Mouse (Mus musculus) heart, embryonic 15.5 days (tissue): ENCODE measurements around the gene Mrtfa. TPM values are rescaled to one million over a fixed set of nuclear protein-coding genes. Genes with fewer than 3 reads are reported as not detected.
A peak's percentile ranks its signal among the peaks of the same experiment; 100 is the strongest.

Source experiments
- ATAC-seq: fragments of 200-750 bp; cut with Nextera tagmentation; replicated peaks from 2 replicates; pipeline ENCODE4 v1.8.0; 2017; ENCODE audit warnings: low read depth, moderate TSS enrichment; ENCODE audit not compliant: insufficient number of reproducible peaks, insufficient read depth, low FRiP score
- H3K27ac ChIP-seq: fragments of 300-500 bp; sonication (generic); 2 replicates; pipeline ENCODE4 v1.5.1; 2015; ENCODE audit warnings: mild to moderate bottlenecking, inconsistent platforms
- H3K27me3 ChIP-seq: fragments of 300-500 bp; sonication (generic); 2 replicates; pipeline ENCODE4 v1.6.1; 2015; ENCODE audit warnings: inconsistent platforms
- H3K36me3 ChIP-seq: fragments of 300-500 bp; sonication (generic); 2 replicates; pipeline ENCODE4 v1.6.1; 2015; ENCODE audit warnings: mild to moderate bottlenecking, inconsistent platforms
- H3K4me1 ChIP-seq: fragments of 300-500 bp; sonication (generic); replicated peaks from 2 replicates; pipeline ENCODE4 v1.6.1; 2015; ENCODE audit warnings: inconsistent platforms
- H3K4me2 ChIP-seq: fragments of 300-500 bp; sonication (generic); 2 replicates; pipeline ENCODE4 v1.6.1; 2015; ENCODE audit warnings: inconsistent platforms, mild to moderate bottlenecking, moderate library complexity
- H3K4me3 ChIP-seq: fragments of 300-500 bp; sonication (generic); 2 replicates; pipeline ENCODE4 v1.5.1; 2015; ENCODE audit warnings: mild to moderate bottlenecking, inconsistent platforms
- H3K9ac ChIP-seq: fragments of 300-500 bp; sonication (generic); 2 replicates; pipeline ENCODE4 v1.6.1; 2015; ENCODE audit warnings: mild to moderate bottlenecking, inconsistent platforms
- H3K9me3 ChIP-seq: fragments of 300-500 bp; sonication (generic); replicated peaks from 2 replicates; pipeline ENCODE4 v1.6.1; 2016; ENCODE audit warnings: inconsistent platforms
- WGBS: fragments of 180-500 bp; shearing (Covaris S2); methylation state at CpG from one replicate; pipeline ENCODE4 v1.1.7; 2015; ENCODE audit warnings: mixed read lengths; 5-methylcytosine and 5-hydroxymethylcytosine counted together
- polyA plus RNA-seq: library from polyadenylated mRNA; unstranded; fragments of >200 nt; fragmentation: Nextera tagmentation; extraction: Ambion mirVana; gene quantifications from 2 replicates; pipeline ENCODE4 v1.2.1, GENCODE M21; 2015

Gene Mrtfa
- polyA plus RNA-seq, 1 experiment from 2014 or later = 11.4 TPM

- Histone ChIP-seq H3K36me3 (no peaks in the 10 kb centered on the region), H3K27me3 (peaks cover 5% of the 10 kb centered on the region; the same call in 1 of the 2 replicates), H3K4me2 (no peak overlapping the region), H3K4me1 (peaks cover 32% of the 10 kb centered on the region), H3K4me3 (no peak overlapping the region), H3K27ac (no peak overlapping the region), H3K9ac (no peak overlapping the region), H3K9me3 (no peaks in the 10 kb centered on the region; the same call in 1 of the 2 replicates)
- ATAC-seq = no peak
- WGBS = 84% methylated on average over 4 of the region's 4 CpGs
These were observed 125.9 kb downstream of the Mrtfa start for GRCm38 (mm10) chr15:81064661-81065060.

DNA sequence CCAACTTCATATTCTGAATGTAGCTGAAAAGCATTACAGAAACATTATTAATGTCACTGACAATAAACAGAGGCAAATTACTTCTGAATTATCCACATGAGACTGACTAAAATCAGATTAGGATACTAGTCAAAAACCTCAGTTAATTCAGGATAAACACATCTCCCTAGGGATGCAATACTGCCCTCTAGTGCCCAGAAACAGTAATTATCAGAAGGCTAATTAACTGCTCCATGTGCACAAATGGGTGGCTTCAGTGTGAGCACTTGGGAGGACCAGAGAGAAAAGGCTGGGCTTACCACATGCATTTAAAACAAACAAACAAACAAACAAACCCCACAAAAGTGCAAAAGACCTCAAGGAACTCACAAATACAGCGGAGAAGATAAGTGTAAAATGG lies 126.4 kb downstream of the Mrtfa start:
- no peaks in the 10 kb centered on the region; the same call in 1 of the 2 replicates for H3K9me3 ChIP-seq
- no peak overlapping the region for H3K4me2 ChIP-seq
- peaks cover 3% of the 10 kb centered on the region; the same call in 1 of the 2 replicates for H3K27me3 ChIP-seq
- WGBS = 56% methylated on average over 1 of the region's 1 CpGs
- H3K4me3 ChIP-seq = no peak overlapping the region
- peaks cover 32% of the 10 kb centered on the region for H3K4me1 ChIP-seq
- no peak overlapping the region for H3K27ac ChIP-seq
- H3K9ac ChIP-seq = no peak overlapping the region
- H3K36me3 ChIP-seq = no peaks in the 10 kb centered on the region
- no peak for ATAC-seq

GRCm38 (mm10) chr15:81062616-81063015 lies 127.9 kb downstream of the Mrtfa start:
- no peak for ATAC-seq
- 28% methylated on average over 8 of the region's 8 CpGs for WGBS
- Histone ChIP-seq H3K4me1 (peaks cover 32% of the 10 kb centered on the region), H3K36me3 (no peaks in the 10 kb centered on the region), H3K9ac (no peak overlapping the region), H3K4me2 (peak overlapping the region; percentile 22; the same call in 1 of the 2 replicates), H3K27me3 (peaks cover 3% of the 10 kb centered on the region; the same call in 1 of the 2 replicates), H3K27ac (peak overlapping the region; percentile 19), H3K9me3 (no peaks in the 10 kb centered on the region), H3K4me3 (no peak overlapping the region)

DNA sequence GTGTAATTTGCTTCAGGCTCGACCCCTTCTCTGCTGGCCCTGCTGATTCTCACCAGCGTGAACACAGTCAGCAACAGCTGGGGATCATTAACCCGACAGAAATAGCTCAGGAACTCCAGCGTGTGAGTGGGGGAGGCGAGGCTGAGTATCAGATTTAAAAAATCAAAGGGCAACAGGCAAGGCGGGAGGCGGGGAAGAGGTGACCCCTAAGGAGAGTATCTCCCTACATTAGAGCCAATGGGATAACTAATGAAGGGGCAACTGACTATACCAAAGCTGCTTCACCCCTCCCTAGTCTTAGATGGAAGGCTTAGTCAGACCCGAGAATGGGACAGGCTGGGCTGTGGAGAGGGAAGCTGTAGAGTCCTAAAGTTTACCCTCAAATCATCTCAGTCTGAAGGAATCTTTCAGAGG lies 128.4 kb downstream of the Mrtfa start:
- H3K36me3 ChIP-seq = no peaks in the 10 kb centered on the region
- WGBS = 23% methylated on average over 8 of the region's 8 CpGs
- no peak overlapping the region for H3K4me3 ChIP-seq
- H3K9me3 ChIP-seq = no peaks in the 10 kb centered on the region
- H3K27me3 ChIP-seq = peaks cover 3% of the 10 kb centered on the region; the same call in 1 of the 2 replicates
- H3K4me1 ChIP-seq = peaks cover 31% of the 10 kb centered on the region
- H3K4me2 ChIP-seq = peak overlapping the region; percentile 22; the same call in 1 of the 2 replicates
- peak overlapping the region; percentile 19 for H3K27ac ChIP-seq
- no peak for ATAC-seq
- H3K9ac ChIP-seq = no peak overlapping the region

DNA sequence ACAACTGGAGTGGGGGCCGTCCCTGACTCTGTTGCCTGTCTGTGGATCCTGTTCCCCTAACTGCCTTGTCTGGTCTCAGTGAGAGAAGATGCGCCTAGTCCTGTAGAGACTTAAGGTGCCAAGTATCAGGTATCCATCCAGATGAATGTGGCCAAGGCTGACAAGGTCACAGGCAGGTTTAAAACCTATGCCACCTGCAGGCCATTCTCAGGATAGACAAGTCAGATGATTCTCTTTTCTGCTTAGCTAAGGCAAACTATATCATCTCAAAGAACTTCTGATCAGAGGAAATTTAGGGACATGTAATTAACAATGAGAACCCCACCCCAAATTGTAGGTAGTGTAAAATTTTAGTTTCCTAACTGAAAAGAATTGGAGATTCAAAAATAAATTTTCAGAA lies 129.6 kb downstream of the Mrtfa start:
- Histone ChIP-seq H3K4me3 (no peak overlapping the region), H3K4me2 (no peak overlapping the region), H3K36me3 (no peaks in the 10 kb centered on the region), H3K9me3 (no peaks in the 10 kb centered on the region), H3K9ac (no peak overlapping the region), H3K4me1 (peaks cover 19% of the 10 kb centered on the region), H3K27ac (no peak overlapping the region), H3K27me3 (peaks cover 3% of the 10 kb centered on the region; the same call in 1 of the 2 replicates)
- ATAC-seq = no peak
- 92% methylated on average over 2 of the region's 2 CpGs for WGBS

- no peak for ATAC-seq
- H3K9ac ChIP-seq = no peak overlapping the region
- WGBS = 85% methylated on average over 5 of the region's 5 CpGs
These were observed 132.8 kb downstream of the Mrtfa start for GRCm38 (mm10) chr15:81057736-81058135.

GRCm38 (mm10) chr15:81055488-81055887 lies 135.1 kb downstream of the Mrtfa start:
- 88% methylated on average over 2 of the region's 2 CpGs for WGBS
- ATAC-seq = no peak
- Histone ChIP-seq H3K4me1 (no peaks in the 10 kb centered on the region), H3K27ac (no peak overlapping the region), H3K4me3 (no peak overlapping the region), H3K9me3 (no peaks in the 10 kb centered on the region), H3K4me2 (no peak overlapping the region), H3K27me3 (no peaks in the 10 kb centered on the region), H3K9ac (no peak overlapping the region), H3K36me3 (no peaks in the 10 kb centered on the region)

More at GRCm38 (mm10) chr15:81057736-81058135, 132.8 kb downstream of the Mrtfa start:
- Histone ChIP-seq H3K4me1 (peaks cover 9% of the 10 kb centered on the region), H3K9me3 (no peaks in the 10 kb centered on the region), H3K36me3 (no peaks in the 10 kb centered on the region), H3K27ac (no peak overlapping the region), H3K27me3 (no peaks in the 10 kb centered on the region), H3K4me2 (no peak overlapping the region), H3K4me3 (no peak overlapping the region)

- Histone ChIP-seq H3K27ac (no peak overlapping the region), H3K36me3 (no peaks in the 10 kb centered on the region), H3K9ac (no peak overlapping the region), H3K4me3 (no peak overlapping the region), H3K4me1 (peaks cover 6% of the 10 kb centered on the region; the same call in 1 of the 2 replicates), H3K27me3 (no peaks in the 10 kb centered on the region), H3K4me2 (no peak overlapping the region), H3K9me3 (no peaks in the 10 kb centered on the region)
- no peak for ATAC-seq
- 89% methylated on average over 5 of the region's 5 CpGs for WGBS
These were observed 138.1 kb downstream of the Mrtfa start for GRCm38 (mm10) chr15:81052491-81052890.

DNA sequence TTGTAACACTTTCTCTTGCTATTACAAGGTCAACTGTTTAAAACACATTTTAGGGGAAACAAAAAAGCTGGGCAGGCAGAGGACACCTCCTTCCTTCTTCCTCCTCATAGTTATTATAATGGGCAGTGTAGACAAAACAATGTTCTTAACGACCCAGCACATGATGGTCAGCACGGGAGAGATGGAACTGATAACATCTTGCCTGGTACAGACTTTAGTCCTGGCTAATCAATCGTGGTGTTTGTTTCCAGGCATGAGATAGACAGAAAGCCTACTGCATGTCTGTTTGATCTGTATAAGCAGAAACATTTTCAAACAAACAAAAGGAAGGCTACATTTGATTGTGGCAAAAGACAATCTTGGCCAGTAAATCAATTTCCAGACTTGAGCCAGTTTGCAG lies 140.1 kb downstream of the Mrtfa start:
- H3K4me1 ChIP-seq = peaks cover 7% of the 10 kb centered on the region; the same call in 1 of the 2 replicates
- no peak for ATAC-seq

GRCm38 (mm10) chr15:81049401-81050053 lies 141.0 kb downstream of the Mrtfa start:
- H3K9ac ChIP-seq = no peak overlapping the region
- no peaks in the 10 kb centered on the region for H3K36me3 ChIP-seq
- no peak overlapping the region for H3K4me3 ChIP-seq
- no peaks in the 10 kb centered on the region for H3K27me3 ChIP-seq
- no peak for ATAC-seq
- no peak overlapping the region for H3K27ac ChIP-seq
- no peaks in the 10 kb centered on the region for H3K9me3 ChIP-seq
- 75% methylated on average over 6 of the region's 6 CpGs for WGBS
- peaks cover 7% of the 10 kb centered on the region; the same call in 1 of the 2 replicates for H3K4me1 ChIP-seq
- no peak overlapping the region for H3K4me2 ChIP-seq

More for the DNA sequence above, 140.1 kb downstream of the Mrtfa start:
- no peak overlapping the region for H3K27ac ChIP-seq
- no peak overlapping the region for H3K4me3 ChIP-seq
- H3K4me2 ChIP-seq = no peak overlapping the region
- WGBS = 20% methylated on average over 3 of the region's 3 CpGs
- H3K36me3 ChIP-seq = no peaks in the 10 kb centered on the region
- no peaks in the 10 kb centered on the region for H3K27me3 ChIP-seq
- H3K9me3 ChIP-seq = no peaks in the 10 kb centered on the region
- no peak overlapping the region for H3K9ac ChIP-seq

GRCm38 (mm10) chr15:81047497-81047896 lies 143.1 kb downstream of the Mrtfa start:
- Histone ChIP-seq H3K27me3 (no peaks in the 10 kb centered on the region), H3K4me2 (no peak overlapping the region), H3K4me1 (peaks cover 13% of the 10 kb centered on the region), H3K27ac (no peak overlapping the region), H3K9ac (no peak overlapping the region), H3K4me3 (no peak overlapping the region), H3K9me3 (no peaks in the 10 kb centered on the region), H3K36me3 (no peaks in the 10 kb centered on the region; the same call in 1 of the 2 replicates)
- ATAC-seq = no peak
- 31% methylated on average over 10 of the region's 10 CpGs for WGBS

DNA sequence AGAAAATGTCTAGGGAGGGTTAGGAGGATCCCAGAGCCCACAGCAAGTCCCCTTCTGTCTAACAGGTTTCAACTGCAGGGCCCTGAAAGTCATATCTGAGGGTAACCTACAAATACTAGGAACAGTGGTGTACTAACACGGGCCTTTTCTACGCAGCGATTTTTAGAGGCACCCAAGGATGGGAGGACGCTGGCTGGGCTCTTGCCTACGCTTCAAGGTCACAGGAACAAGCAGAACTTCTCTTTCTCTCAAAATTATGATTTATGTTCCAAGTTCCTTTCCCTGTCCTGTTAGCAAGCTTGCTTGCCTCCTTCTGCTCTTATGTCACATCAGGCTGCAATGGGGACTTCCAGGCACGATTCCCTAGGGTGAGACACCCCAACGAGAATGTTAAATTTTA lies 144.5 kb downstream of the Mrtfa start:
- Histone ChIP-seq H3K4me1 (peaks cover 22% of the 10 kb centered on the region), H3K4me2 (no peak overlapping the region), H3K9ac (no peak overlapping the region), H3K9me3 (no peaks in the 10 kb centered on the region), H3K27me3 (no peaks in the 10 kb centered on the region), H3K4me3 (no peak overlapping the region), H3K36me3 (no peaks in the 10 kb centered on the region; the same call in 1 of the 2 replicates), H3K27ac (no peak overlapping the region)
- ATAC-seq = no peak
- WGBS = 84% methylated on average over 7 of the region's 7 CpGs
